Mouse (Mus musculus): ENCODE measurements at regions not wholly inside any gene's neighbourhood (a gene's known extent, or its start where the extent isn't known, plus 50 kb on each side); places are given as distances from the start of the nearest gene placed in this dataset.

DNA sequence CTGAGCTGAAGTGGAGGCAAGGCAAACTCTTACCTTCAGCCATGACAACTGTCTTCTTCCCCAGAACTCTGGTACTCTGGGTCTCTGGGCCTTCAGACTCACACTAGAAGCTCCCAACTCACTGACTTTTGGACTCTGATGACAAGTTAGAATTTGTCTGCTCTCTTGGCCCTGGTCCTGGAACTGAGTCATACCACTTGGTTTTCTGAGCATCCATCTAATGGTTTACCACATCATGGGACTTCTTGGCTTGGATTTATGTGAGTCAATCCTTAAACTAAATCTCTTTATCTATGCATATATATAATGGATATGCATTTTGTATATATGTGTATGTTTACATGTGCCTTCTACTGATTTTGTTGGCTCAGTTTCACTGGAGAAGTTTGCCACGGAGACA is 273.8 kb upstream of the Pkn2 start:
- TF ChIP-seq CTCF (IDR thresholded peaks at IDR 0.05; ENCODE audit: low read depth, low read length) (no peak), POLR2A (IDR thresholded peaks at IDR 0.05; ENCODE audit: insufficient read depth, low read length) (no peak)
